Mouse (Mus musculus): Measurements from ENCODE around the gene Gm3029. TPM values are rescaled to one million over a fixed set of nuclear protein-coding genes. Genes with fewer than 3 reads are reported as not detected.
"Not testable (repeated sequence)": the region's sequence is repeated elsewhere in the genome, so short reads cannot be mapped to it uniquely, and the experiment has no call there.

Gene Gm3029
- polyA plus RNA-seq (2016; fragmentation: Nextera tagmentation; extraction: Ambion mirVana), result 0.23 and 0.32 TPM in 2 replicates

DNA sequence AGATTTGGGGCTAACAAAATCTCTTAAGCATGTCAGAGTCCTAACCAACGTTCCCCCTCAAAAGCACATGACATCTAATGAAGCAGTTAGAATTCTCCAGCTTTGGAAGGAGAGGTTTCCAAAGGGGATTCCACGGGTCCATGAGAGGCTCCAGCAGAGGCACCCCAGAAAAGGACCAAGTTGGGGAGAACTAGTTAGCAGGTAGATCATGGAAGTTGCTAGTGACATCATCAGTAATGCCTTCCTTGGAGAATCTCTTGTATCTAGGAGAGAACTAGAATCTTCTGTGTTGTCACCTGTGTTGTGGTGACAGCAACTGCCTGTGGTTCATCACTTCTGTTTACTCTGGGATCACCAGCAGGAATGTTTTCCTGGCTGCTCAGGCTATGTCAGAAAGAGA is at the start of gene Gm3029:
Gene Gm3029, plus strand, starts transcription at position 301 of the 400 bp plus-strand sequence.
- not testable (repeated sequence) for H3K9me3 ChIP-seq (replicated peaks); ATAC-seq (ENCODE audit: insufficient number of reproducible peaks, low FRiP score); H3K27ac ChIP-seq (ENCODE audit: poor library complexity, severe bottlenecking); H3K4me1 ChIP-seq (replicated peaks); H3K27me3 ChIP-seq (replicated peaks); H3K4me2 ChIP-seq; H3K4me3 ChIP-seq; H3K9ac ChIP-seq; H3K36me3 ChIP-seq
- 57% methylated on average over 1 of the region's 2 CpGs for WGBS

DNA sequence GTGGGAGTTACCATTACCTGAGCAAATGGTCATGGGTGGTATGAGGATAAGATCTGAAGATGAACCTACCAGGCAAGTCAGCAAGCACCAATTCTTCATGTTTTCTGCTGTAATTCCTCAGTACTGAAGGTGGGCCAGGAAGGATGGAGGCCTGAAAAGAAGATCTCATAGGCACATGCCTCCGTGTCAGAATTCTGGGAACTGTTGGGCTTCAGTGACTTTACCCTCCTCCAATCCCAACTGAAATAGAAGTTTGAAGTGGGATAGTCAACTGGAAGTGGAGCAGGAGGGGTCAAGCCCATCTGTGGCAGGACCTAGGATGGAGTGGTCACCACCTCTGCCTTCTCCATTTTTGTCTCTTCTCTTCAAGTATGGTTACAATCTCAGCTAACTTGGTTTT is 47.7 kb upstream of the Gm3029 start, which contains the start of gene Gm2916:
Gene Gm2916, plus strand, starts transcription at position 301 of the 400 bp plus-strand sequence.
- H3K4me3 ChIP-seq; H3K27ac ChIP-seq (ENCODE audit: poor library complexity, severe bottlenecking); H3K27me3 ChIP-seq (replicated peaks); H3K4me1 ChIP-seq (replicated peaks); ATAC-seq (ENCODE audit: insufficient number of reproducible peaks, low FRiP score); H3K9ac ChIP-seq; H3K36me3 ChIP-seq; H3K9me3 ChIP-seq (replicated peaks); H3K4me2 ChIP-seq: not testable (repeated sequence)
- no CpG with 5 or more reads among the region's 1 CpGs for WGBS

- H3K9me3 ChIP-seq (replicated peaks); H3K4me2 ChIP-seq; H3K36me3 ChIP-seq; H3K4me3 ChIP-seq; ATAC-seq (ENCODE audit: insufficient number of reproducible peaks, low FRiP score); H3K4me1 ChIP-seq (replicated peaks); H3K27me3 ChIP-seq (replicated peaks); H3K27ac ChIP-seq (ENCODE audit: poor library complexity, severe bottlenecking); H3K9ac ChIP-seq: not testable (repeated sequence)
- no CpG with 5 or more reads among the region's 2 CpGs for WGBS
Measured at GRCm38 (mm10) chr14:3963247-3963646, 31.7 kb downstream of the Gm3029 start, which contains the start of gene Gm3095. Gm3095 (plus strand) TSS chr14:3963547.

Other genes with a start within 250 kb of the Gm3029 start
- not detected in 2 replicates for gene Gm3043, start 243.0 kb upstream of the Gm3029 start, polyA plus RNA-seq (2016; fragmentation: Nextera tagmentation; extraction: Ambion mirVana)
- 3.6 and 4.1 TPM in 2 replicates for gene Gm3002, start 121.7 kb upstream of the Gm3029 start, polyA plus RNA-seq (2016; fragmentation: Nextera tagmentation; extraction: Ambion mirVana)
- not detected in 2 replicates for gene Gm3033, start 85.5 kb upstream of the Gm3029 start, polyA plus RNA-seq (2016; fragmentation: Nextera tagmentation; extraction: Ambion mirVana)
- gene Gm2916, start 47.6 kb upstream of the Gm3029 start, polyA plus RNA-seq (2016; fragmentation: Nextera tagmentation; extraction: Ambion mirVana), result 0.54 TPM in 1 of 2 replicates, not detected in the other
- gene Gm3095, start 31.8 kb downstream of the Gm3029 start, polyA plus RNA-seq (2016; fragmentation: Nextera tagmentation; extraction: Ambion mirVana), result 0.60 and 1.0 TPM in 2 replicates
- not detected in 2 replicates for gene Gm3099, start 66.6 kb downstream of the Gm3029 start, polyA plus RNA-seq (2016; fragmentation: Nextera tagmentation; extraction: Ambion mirVana)
- gene Gm5796, start 92.2 kb downstream of the Gm3029 start, polyA plus RNA-seq (2016; fragmentation: Nextera tagmentation; extraction: Ambion mirVana), result 0.46 and 1.2 TPM in 2 replicates
- gene Gm3115, start 152.4 kb downstream of the Gm3029 start, polyA plus RNA-seq (2016; fragmentation: Nextera tagmentation; extraction: Ambion mirVana), result not detected in 2 replicates
- 0.96 and 2.0 TPM in 2 replicates for gene Gm8108, start 178.8 kb downstream of the Gm3029 start, polyA plus RNA-seq (2016; fragmentation: Nextera tagmentation; extraction: Ambion mirVana)
- gene Gm3127, start 233.3 kb downstream of the Gm3029 start, polyA plus RNA-seq (2016; fragmentation: Nextera tagmentation; extraction: Ambion mirVana), result not detected in 2 replicates

Measured in heart, embryonic 12.5 days (tissue).